Mouse (Mus musculus) testis, adult 2 months (tissue): ENCODE measurements around the gene Foxo3.

ENCODE experiments used
- CTCF ChIP-seq: fragments of 200-500 bp; IDR thresholded peaks from 2 replicates; pipeline ENCODE4 v1.5.1; 2012; ENCODE audit warnings: low read depth, mild to moderate bottlenecking, inconsistent platforms, low read length, moderate library complexity; ENCODE audit not compliant: control insufficient read depth, insufficient read depth, insufficient replicate concordance
- POLR2A ChIP-seq: fragments of 200-500 bp; IDR thresholded peaks from 2 replicates; pipeline ENCODE4 v1.6.1; 2012; ENCODE audit warnings: low read depth, mild to moderate bottlenecking, inconsistent platforms, low read length, moderate library complexity; ENCODE audit not compliant: control insufficient read depth

- TF ChIP-seq CTCF (no peak), POLR2A (no peak)
These were observed 83.6 kb downstream of the Foxo3 start for GRCm38 (mm10) chr10:42192951-42193350.
